Mouse (Mus musculus) heart, postnatal 36 days (tissue): ENCODE data around the gene Zfp282. TPM values are rescaled to one million over a fixed set of nuclear protein-coding genes. Genes with fewer than 3 reads are reported as not detected.

Source experiments
- DNase-seq, 2 experiments: peaks; one replicate each; pipeline ENCODE4 v3.0.0; 2021 to 2022
- intact Hi-C: fragments of 180-260 bp; cut with DNase I; formaldehyde crosslinking; loops from one replicate; pipeline ENCODE4 v1.15.1; 2025
- total RNA-seq, 2 experiments: library from RNA; stranded (reverse); gene quantifications; 2 replicates each; pipeline ENCODE4 v1.2.3; 2021

The Zfp282 gene
- total RNA-seq, 2 experiments from 2014 or later = 6.0 to 6.1 TPM

DNA sequence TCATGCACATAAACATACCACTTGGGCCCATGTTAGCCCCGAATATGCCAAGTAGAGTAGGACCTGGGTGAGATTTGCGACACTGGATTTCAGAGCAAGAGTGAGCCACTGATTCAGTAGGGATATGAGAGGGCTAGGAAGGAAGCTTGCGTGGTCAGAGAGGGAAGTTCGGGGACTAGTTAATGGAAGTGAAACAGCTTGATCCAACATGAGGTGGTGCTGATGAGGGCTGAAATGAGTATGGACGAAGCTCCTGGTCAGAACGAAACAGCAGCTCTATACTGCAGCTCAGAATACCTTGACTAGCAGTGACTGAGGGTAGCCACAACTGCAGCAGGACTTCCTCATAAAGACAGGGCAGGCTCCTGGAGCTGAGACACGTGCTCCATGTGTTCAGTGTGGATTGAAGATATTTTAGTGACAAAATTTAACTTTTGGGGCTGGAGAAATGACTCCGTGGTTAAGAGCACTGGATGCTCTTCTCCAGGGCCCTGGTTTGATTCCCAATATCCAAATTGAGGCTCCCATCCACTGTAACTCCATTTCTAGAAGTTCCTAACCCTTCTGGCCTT, 11.9 kb downstream of the Zfp282 start:
- DNase-seq = no peak
- intact Hi-C loops = no loop called here

DNA sequence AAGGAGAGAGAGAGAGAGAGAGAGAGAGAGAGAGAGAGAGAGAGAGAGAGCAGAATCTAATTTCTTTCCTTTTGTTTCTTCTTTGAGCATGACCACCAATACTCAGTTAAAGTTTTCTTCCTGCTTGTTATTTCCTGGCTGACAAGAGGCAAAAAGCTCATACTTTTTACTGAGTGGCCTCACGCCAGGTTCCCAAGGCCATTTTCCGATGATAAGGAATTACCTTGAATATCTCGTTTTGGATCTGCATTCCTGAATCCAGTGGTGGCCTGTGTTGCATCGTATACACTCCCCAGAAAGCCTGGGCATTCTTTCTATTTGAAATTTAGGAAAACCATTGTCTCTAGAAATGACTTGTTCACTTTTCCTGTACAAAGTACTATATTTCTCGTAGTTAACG, 22.4 kb downstream of the Zfp282 start:
- intact Hi-C loops = no loop called here
- no peak for DNase-seq

DNA sequence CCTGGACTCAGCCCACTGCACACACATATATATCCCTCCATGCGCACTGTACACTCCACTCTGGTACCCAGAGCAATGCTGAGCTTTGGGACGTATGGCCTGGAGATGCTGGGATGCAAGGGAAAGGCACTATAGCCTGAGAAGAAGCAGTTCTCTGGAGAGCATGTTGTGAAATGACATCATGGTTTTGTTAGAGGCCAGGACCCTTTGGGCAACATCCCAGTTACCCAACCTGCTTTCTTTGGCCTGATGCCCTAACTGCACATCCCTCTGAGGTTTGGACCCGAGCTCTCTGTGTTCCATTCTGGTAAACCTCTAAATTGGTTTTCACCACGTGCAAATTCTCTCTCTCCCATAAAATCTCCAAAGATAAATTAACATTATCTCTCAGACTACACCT, 26.6 kb downstream of the Zfp282 start:
- intact Hi-C loops = no loop called here
- DNase-seq = no peak

DNA sequence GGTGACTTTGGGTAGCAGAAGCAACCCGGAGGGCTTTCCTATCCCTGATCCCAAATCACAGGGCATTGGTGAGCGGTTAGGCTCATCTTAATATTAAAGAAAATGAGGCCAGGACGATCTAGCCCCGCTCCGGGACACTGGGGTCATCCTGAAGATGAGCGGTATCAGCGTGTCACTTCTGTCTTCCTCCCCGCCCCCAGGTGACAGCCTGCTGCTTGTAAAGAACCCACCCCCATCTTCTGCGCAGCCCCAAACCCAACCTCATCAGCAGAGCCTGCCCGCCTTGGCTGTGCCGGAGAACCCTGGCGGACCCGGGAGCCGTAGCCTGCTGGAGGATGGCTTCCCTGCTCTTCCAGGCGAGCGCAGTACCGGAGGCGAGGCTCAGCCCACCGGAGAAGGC, 27.4 kb downstream of the Zfp282 start:
- intact Hi-C loops = no loop called here

DNA sequence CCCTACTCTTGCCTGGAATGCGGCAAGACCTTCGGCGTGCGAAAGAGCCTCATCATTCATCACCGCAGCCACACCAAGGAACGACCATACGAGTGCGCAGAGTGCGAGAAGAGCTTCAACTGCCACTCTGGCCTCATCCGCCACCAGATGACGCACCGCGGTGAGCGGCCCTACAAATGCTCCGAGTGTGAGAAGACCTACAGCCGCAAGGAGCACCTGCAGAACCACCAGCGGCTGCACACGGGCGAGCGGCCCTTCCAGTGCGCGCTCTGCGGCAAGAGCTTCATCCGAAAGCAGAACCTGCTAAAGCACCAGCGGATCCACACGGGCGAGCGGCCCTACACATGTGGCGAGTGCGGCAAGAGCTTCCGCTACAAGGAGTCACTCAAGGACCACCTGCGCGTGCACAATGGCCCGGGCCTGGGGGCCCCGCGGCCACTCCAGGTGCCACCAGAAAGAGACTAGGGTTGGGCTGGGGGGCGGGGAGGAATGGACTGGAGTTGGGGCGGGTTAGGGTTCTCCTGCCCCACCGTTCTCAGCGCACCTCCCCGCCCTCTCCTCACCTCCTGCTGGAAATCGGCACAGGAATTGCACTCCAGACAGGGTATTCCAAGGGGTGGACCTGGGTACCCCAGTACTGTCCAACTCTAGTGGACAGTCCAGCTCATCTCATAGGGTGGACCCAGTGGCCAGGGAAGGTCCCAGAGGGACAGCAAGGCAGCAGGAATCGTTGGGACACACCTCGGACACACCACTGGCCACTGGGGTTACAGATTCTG, 28.1 kb downstream of the Zfp282 start:
- intact Hi-C loops = no loop called here
- no peak for DNase-seq

More for the DNA sequence above, 27.4 kb downstream of the Zfp282 start:
- DNase-seq = no peak

DNA sequence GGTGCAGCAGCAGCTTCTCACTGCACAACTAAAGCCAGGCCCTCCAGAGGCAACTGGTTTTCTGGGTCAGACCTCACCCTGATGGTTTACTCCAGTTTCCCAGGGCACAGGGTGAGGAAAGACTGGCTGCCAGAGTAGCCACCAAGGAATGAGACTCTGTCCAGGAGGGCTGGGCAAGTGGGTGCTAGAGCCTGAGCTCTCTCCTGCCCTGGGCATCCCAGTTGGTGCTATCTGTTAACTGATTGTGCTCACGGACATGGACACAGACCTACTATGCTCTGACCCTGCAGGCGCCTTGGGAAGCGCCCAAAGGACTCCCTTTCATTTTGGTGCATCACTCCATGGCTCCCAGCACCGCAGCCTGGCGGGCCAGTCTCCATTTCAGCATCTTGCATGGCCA, 29.3 kb downstream of the Zfp282 start:
- intact Hi-C loops = no loop called here

DNA sequence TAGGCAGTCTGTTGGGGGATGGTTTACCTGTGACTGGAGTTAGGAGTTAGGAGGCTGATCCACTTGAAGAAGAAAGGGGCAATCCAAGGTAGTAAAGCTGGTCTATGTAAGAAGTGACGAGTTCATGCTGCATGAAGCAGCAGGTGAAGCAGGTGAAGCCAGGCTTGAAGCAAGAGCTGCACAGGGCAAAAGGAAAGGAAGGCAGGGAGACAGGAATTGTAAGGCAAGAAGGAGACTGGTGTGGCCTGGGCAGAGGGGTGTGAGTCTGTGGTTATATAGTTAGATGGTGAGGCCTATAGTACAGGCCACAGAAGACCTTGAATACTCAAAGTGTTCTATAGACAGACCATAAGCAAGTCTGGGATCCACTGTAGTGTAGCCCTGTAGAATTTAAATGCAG, 32.0 kb downstream of the Zfp282 start:
- intact Hi-C loops = no loop called here
- no peak for DNase-seq

More for the DNA sequence above, 29.3 kb downstream of the Zfp282 start:
- DNase-seq = no peak

DNA sequence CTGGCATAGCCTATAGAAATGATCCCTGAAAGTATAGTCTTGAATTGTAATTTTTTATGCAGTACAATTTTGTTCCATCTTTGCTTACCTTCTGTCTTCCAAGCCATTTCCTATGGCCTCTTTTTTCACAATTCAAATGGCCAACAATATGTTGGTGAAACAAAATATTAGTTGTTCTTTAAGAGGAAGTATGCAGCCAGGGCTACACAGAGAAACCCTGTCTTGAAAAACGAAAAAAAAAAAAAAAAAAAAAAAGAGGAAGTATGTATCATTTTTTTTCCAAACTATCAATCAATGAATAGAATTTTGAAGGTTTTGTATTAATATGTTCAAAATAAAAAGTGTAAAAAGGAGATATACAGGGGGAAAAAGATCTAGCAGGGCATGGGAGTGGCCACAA, 34.6 kb downstream of the Zfp282 start:
- DNase-seq = no peak
- intact Hi-C loops = no loop called here

DNA sequence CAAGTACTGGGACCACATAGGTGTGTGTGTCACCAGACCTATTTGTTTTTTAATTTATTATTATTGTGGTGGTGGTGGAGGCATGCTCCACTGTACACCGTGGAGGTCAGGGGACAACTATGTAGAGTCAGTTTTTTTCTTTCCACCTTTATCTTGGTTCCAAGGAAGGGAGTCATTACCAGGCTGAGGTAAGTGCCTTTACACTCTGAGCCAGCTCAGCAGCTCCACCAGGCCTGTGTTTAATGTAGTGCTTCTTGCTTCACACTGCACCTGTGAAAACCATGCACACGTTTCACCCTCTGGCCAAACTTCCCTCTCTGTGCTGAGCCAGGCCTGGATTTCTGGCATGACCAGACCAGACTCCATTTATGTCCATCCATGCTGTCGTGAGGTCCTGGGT, 36.0 kb downstream of the Zfp282 start:
- no peak for DNase-seq
- intact Hi-C loops = no loop called here

DNA sequence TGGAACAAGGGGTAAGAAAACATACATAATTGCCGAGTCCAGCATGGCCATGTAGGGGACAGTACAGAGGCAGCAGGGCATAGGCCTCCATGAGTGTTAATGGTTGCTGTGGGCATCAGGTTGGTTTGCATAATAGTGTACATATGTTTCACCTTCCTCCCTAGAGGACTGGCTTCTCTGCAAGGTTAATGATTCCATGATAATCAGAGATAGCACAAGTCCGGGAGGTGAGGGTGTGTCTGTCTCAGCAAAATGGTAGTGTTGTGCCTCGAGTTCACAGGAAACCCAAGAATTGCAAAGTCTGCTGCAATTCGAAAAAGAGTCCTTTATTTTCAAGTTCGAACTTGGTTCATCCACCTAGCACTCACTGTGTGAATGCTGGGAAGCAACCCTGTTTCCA, 40.0 kb downstream of the Zfp282 start:
- intact Hi-C loops = no loop called here

DNA sequence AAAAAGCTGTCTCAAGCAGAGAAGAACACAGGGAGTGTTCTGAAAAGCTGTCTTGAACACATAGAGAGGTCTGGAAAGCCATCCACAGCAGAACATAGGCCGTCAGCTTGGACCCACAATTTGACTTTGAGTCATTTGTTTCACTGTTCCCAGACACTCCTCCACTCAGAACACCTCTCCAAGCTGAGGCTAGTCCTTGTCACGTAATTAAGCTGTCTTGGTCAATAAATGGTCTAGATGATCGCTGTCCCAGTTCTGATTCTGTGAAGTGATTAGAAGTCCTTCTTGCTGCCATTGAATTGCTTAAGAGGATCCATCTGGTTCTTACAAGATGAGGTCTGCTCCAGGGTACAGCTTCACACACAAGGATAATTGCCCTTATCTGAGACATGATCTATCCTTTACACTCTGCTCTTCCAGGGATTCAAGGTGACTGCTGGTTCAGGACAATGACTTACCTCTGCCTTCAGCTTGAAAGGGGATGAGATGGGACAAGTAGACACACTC, 41.8 kb downstream of the Zfp282 start:
- intact Hi-C loops = no loop called here
- no peak for DNase-seq

More for the DNA sequence above, 40.0 kb downstream of the Zfp282 start:
- DNase-seq = no peak

DNA sequence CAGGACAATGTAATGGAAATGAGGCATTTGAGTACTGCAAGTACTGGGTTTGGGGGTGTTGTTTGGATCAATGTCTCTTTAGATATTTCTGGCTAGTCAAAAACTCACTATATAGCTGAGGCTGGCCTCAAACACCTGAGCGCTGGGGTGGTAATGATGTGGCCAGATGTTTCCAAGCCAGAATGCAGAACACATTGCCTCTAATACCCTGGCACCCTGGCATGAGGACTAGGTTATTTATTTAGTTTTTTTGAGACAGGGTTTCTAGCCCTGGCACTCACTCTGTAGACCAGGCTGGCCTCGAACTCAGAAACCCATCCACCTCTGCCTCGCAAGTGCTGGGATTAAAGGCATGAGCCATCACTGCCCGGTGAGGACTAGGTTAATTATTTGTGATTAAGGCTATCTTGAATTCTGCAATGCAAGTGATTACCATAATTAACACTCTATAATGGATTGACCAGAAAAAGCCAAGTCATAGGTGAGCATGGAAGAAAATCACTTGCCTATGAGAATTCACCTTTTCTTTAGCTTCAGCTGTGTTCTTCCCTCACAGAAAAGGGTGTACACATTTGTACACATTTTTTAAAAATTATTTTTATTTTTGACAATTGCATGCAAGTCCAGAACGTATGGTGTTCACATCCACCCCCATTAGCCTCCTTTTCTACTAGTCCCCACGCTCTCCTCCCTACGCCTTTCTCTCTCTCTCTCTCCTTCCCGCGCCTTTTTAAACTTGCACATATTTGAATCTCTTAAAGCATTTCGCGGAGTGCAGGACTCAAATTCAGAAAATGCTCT, 42.8 kb downstream of the Zfp282 start:
- no peak for DNase-seq
- intact Hi-C loops = loop anchor here (1.0 to 10.0 kb wide), 3 partner anchors 43 to 165 kb away; partner anchors contain the start of genes Zfp282, Zfp398 and Zfp746

DNA sequence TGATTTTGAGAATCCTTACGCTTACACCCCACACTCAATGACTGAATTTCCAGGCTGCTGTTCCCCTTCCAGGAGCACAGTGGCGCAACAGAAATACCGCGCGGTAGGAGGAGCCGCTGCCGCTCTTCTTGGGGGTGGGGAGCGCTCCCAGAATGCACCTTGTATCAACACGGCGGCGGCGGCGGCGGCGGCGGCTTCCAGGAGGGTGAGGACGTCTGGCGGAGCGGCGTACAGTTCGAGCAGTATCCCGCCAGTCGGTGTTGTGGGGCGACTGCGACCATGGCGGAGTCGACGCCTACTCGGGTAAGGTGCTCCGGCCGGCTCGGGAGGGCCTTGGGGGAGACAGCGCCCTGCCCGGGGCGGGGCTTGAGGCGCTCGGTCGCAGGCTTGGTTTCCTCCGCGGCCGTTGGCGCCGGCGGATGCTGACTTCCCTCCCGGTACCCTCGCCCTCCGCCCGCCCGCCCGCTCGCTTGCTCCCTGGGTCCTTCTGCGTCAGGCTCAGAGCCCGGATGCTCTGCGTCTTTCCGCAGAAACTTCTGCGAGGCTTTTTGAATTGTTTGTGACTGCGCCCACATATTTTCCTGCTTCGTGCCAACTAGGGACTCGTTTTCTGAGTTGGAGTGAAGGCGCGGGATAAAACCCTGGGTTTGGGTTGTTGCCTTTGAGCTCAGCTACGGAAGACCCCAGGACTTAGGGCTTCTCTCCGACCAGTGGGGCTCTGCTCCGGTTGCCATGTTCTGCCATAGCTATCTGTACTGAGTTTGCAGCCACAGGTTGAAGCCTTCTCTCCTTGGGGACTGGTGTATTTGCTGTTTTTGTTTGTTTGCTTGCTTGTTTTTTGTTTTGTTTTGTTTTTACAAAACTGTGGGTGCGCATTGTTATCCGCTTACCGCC, 43.7 kb downstream of the Zfp282 start, which contains the start of gene Zfp212:
TSS of gene Zfp212 (plus strand) at position 30 of the 894 bp plus-strand sequence.
- intact Hi-C loops = loop anchor here (1.0 to 10.0 kb wide), 3 partner anchors 44 to 164 kb away; partner anchors contain the start of genes Zfp282, Zfp398 and Zfp746
- DNase-seq = peak; percentile 85 to 91

DNA sequence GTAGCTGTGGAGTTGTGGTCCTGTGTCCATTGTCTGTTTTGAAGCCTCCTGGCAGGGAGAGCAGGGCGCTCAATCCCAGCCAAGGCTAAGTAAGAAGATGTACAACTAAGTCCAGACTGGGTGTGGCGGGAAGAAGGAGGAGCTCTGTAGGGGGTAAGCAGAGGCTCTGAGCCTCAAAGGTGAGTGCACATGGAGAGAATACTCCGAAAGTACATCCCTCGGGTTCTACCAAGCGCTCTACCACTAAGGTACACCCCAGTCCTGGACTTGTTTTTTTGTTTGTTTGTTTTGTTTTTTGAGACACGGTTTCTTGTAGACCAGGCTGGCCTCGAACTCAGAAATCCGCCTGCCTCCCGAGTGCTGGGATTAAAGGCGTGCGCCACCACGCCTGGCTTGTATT, 65.5 kb downstream of the Zfp282 start:
- no peak for DNase-seq
- intact Hi-C loops = no loop called here

DNA sequence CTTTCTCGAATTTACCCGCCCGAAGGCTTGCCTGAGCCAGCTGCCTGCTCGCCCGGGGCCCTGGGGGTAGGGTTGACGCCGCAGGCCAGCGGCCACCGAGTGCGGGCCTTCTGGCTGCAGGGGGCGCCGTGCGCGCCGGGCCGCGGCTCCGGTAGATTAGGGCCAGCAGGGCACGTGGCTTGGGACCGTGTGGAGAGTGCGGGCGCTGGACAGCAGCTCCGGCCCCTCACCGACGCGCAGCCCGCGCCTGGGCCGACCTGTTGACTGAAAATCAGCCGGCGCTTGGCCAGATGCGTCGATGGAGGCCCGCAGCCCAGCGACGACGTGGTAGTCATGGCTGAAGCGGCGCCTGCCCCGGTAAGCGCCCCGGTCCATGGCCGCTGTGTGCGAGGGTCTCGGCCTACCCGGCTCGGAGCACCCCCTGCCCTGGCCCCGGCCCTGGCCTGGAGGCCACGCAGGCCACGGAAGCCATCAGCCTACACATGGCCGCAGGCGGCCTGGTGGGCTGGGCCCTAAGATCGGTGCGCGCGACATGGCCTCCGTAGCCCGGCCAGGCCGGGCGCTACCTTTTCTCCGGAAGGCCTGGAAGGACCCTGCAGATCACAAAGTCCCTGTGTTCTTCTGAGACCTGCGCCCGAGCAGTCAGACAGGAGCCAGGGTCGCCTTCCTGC, 66.2 kb downstream of the Zfp282 start:
- intact Hi-C loops = no loop called here

DNA sequence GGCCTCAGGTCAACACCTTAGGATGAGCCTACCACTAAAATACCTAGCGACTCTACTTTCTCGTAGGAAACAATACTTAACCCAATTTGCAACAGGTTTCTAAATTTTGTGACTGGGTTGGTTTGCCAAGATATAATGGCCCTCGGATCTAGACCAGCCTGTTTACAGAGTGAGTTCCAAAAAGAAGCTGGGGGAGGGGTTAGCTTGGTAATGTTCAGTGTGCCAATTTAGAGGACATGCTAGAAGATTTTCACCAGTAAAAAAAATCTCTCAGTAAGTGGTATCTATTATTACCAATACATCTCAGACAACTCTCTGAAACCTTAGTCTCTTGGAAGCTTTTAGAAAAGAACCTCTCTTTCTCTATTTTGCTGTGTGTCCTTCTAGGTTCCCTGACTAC, 66.7 kb downstream of the Zfp282 start:
- intact Hi-C loops = no loop called here
- DNase-seq = no peak

More for the DNA sequence above, 66.2 kb downstream of the Zfp282 start:
- peak; percentile 66 to 74 for DNase-seq

DNA sequence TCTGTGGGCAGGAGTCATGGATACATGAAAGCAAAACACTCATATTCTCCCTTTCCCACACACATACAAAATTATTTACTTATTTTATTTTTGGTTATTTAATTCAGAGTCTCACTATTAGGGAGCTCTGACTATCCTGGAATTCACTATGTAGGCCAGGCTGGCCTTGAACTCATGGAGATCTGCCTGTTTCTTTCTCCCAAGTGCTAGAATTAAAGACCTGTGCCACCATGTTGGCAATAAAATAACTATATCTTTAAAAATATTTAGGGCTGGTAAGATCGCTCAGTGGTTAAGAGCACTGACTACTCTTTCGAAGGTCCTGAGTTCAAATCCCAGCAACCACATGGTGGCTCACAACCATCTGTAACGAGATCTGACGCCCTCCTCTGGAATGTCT, 70.4 kb downstream of the Zfp282 start:
- DNase-seq = no peak
- intact Hi-C loops = no loop called here

DNA sequence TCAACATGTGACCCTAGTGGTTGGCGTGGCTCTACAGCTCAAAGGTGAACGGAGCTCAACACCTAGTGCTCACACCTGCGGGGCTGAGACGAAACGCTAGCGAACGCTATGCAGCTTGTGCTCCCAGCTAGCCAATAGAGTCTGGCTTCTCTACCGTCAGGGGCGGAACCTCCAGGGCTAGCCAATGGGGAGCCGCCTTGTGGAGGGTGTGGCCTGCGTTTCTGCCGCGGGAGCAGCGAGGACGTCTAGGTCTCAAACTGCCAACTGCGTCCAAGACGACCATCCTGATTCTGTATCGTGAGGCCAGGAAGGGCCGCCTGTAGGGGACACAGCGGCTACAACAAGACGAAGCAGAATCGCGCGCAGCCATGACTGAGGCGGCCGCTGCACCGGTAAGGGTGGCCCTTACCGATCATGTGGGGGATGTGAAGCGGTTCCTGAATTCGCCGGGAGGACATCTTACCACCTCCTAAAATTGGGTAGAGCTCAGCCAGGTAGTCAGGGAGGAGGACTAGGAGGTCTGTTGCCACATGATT, 76.3 kb downstream of the Zfp282 start, which contains the start of gene Zfp956:
TSS of gene Zfp956 (plus strand) at position 200 of the 536 bp plus-strand sequence.
- intact Hi-C loops = no loop called here
- peak; percentile 92 to 95 for DNase-seq

DNA sequence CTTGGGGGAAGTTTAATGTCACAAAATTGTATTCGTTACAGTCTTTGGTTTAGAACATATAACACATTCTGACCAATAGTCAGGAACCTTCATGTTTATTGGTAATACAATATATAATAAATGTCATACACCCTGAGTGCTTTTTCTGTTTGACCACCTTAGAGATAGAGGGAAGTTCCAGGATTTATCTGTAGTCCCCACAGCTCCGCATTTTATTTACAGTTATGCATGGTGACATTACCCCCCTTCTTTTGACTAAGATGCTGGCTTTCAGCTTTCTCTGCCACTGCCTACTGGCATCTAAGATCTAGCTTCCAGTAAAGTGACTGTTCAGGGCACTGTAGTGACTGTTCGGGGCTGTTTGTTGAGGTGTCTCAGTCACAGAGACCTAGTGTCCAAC, 77.4 kb downstream of the Zfp282 start:
- DNase-seq = no peak
- intact Hi-C loops = no loop called here
